Mouse (Mus musculus): Measurements from ENCODE around the gene Slc4a8. TPM values are rescaled to one million over a fixed set of nuclear protein-coding genes. Genes with fewer than 3 reads are reported as not detected.
"Not testable (repeated sequence)": the region's sequence is repeated elsewhere in the genome, so short reads cannot be mapped to it uniquely, and the experiment has no call there.

Slc4a8 gene
- polyA plus RNA-seq, 1 experiment from 2014 or later, result 1.4 TPM

- H3K27ac ChIP-seq (ENCODE audit: low read depth, low read length), result no peak overlapping the region; the same call in 1 of the 2 replicates
- H3K9me3 ChIP-seq (ENCODE audit: control insufficient read depth), result no peaks in the 10 kb centered on the region
- no peak overlapping the region for H3K4me3 ChIP-seq (ENCODE audit: low read depth, low read length)
- H3K4me1 ChIP-seq (replicated peaks; ENCODE audit: control insufficient read depth, insufficient read depth, low read length), result no peaks in the 10 kb centered on the region
- peak; percentile 88 for ATAC-seq
- peak; percentile 84 for TF ChIP-seq CTCF (IDR thresholded peaks at IDR 0.05; ENCODE audit: low read depth)
- H3K27me3 ChIP-seq (replicated peaks; ENCODE audit: control insufficient read depth, insufficient read depth, low read length), result peaks cover 9% of the 10 kb centered on the region; the same call in 1 of the 2 replicates
- H3K36me3 ChIP-seq (ENCODE audit: control insufficient read depth, insufficient read depth), result no peaks in the 10 kb centered on the region
- H3K4me2 ChIP-seq (replicated peaks; ENCODE audit: low read depth), result no peak overlapping the region
- WGBS, result 35% methylated on average over 8 of the region's 8 CpGs
- no peak overlapping the region for H3K9ac ChIP-seq (ENCODE audit: low read depth, low read length)
Measured at GRCm38 (mm10) chr15:100821824-100822223, 60.3 kb downstream of the Slc4a8 start.

- H3K4me1 ChIP-seq (replicated peaks; ENCODE audit: control insufficient read depth, insufficient read depth, low read length); H3K4me2 ChIP-seq (replicated peaks; ENCODE audit: low read depth); H3K27ac ChIP-seq (ENCODE audit: low read depth, low read length); ATAC-seq; H3K36me3 ChIP-seq (ENCODE audit: control insufficient read depth, insufficient read depth); H3K27me3 ChIP-seq (replicated peaks; ENCODE audit: control insufficient read depth, insufficient read depth, low read length); H3K9me3 ChIP-seq (ENCODE audit: control insufficient read depth); H3K9ac ChIP-seq (ENCODE audit: low read depth, low read length); H3K4me3 ChIP-seq (ENCODE audit: low read depth, low read length): not testable (repeated sequence)
- WGBS, result 51% methylated on average over 4 of the region's 4 CpGs
Measured at GRCm38 (mm10) chr15:100822370-100822769, 60.8 kb downstream of the Slc4a8 start.

GRCm38 (mm10) chr15:100825249-100825856, 63.8 kb downstream of the Slc4a8 start:
- ATAC-seq, result peak; percentile 48
- Histone ChIP-seq H3K36me3 (ENCODE audit: control insufficient read depth, insufficient read depth) (no peaks in the 10 kb centered on the region), H3K9ac (ENCODE audit: low read depth, low read length) (no peak overlapping the region), H3K4me2 (replicated peaks; ENCODE audit: low read depth) (peak overlapping the region; percentile 47), H3K4me3 (ENCODE audit: low read depth, low read length) (no peak overlapping the region), H3K27me3 (replicated peaks; ENCODE audit: control insufficient read depth, insufficient read depth, low read length) (peaks cover 9% of the 10 kb centered on the region; the same call in 1 of the 2 replicates), H3K9me3 (ENCODE audit: control insufficient read depth) (no peaks in the 10 kb centered on the region), H3K4me1 (replicated peaks; ENCODE audit: control insufficient read depth, insufficient read depth, low read length) (no peaks in the 10 kb centered on the region), H3K27ac (ENCODE audit: low read depth, low read length) (no peak overlapping the region)
- no peak for TF ChIP-seq CTCF (IDR thresholded peaks at IDR 0.05; ENCODE audit: low read depth)
- 5% methylated on average over 26 of the region's 26 CpGs for WGBS

GRCm38 (mm10) chr15:100826076-100826475, 64.5 kb downstream of the Slc4a8 start:
- H3K4me1 ChIP-seq (replicated peaks; ENCODE audit: control insufficient read depth, insufficient read depth, low read length), result no peaks in the 10 kb centered on the region
- no peaks in the 10 kb centered on the region for H3K36me3 ChIP-seq (ENCODE audit: control insufficient read depth, insufficient read depth)
- no peak overlapping the region for H3K27ac ChIP-seq (ENCODE audit: low read depth, low read length)
- no peak for ATAC-seq
- no peaks in the 10 kb centered on the region for H3K9me3 ChIP-seq (ENCODE audit: control insufficient read depth)
- 83% methylated on average over 8 of the region's 8 CpGs for WGBS
- no peak for TF ChIP-seq CTCF (IDR thresholded peaks at IDR 0.05; ENCODE audit: low read depth)
- H3K27me3 ChIP-seq (replicated peaks; ENCODE audit: control insufficient read depth, insufficient read depth, low read length), result peaks cover 9% of the 10 kb centered on the region; the same call in 1 of the 2 replicates
- no peak overlapping the region for H3K9ac ChIP-seq (ENCODE audit: low read depth, low read length)
- no peak overlapping the region for H3K4me2 ChIP-seq (replicated peaks; ENCODE audit: low read depth)
- no peak overlapping the region for H3K4me3 ChIP-seq (ENCODE audit: low read depth, low read length)

- H3K9ac ChIP-seq (ENCODE audit: low read depth, low read length), result no peak overlapping the region
- no peaks in the 10 kb centered on the region for H3K9me3 ChIP-seq (ENCODE audit: control insufficient read depth)
- H3K36me3 ChIP-seq (ENCODE audit: control insufficient read depth, insufficient read depth), result no peaks in the 10 kb centered on the region
- H3K27ac ChIP-seq (ENCODE audit: low read depth, low read length), result no peak overlapping the region
- WGBS, result 57% methylated on average over 9 of the region's 9 CpGs
- H3K4me3 ChIP-seq (ENCODE audit: low read depth, low read length), result no peak overlapping the region
- no peaks in the 10 kb centered on the region for H3K4me1 ChIP-seq (replicated peaks; ENCODE audit: control insufficient read depth, insufficient read depth, low read length)
- H3K27me3 ChIP-seq (replicated peaks; ENCODE audit: control insufficient read depth, insufficient read depth, low read length), result 0 out of 2 replicates have a peak, but pooled peaks cover 2% of the 10 kb centered on the region
- ATAC-seq, result peak; percentile 28; the same call in 1 of the 2 replicates
- TF ChIP-seq CTCF (IDR thresholded peaks at IDR 0.05; ENCODE audit: low read depth), result no peak
- no peak overlapping the region for H3K4me2 ChIP-seq (replicated peaks; ENCODE audit: low read depth)
Measured at GRCm38 (mm10) chr15:100829775-100830174, 68.2 kb downstream of the Slc4a8 start.

GRCm38 (mm10) chr15:100830682-100831081, 69.1 kb downstream of the Slc4a8 start:
- no peak overlapping the region for H3K9ac ChIP-seq (ENCODE audit: low read depth, low read length)
- peak; percentile 75 for TF ChIP-seq CTCF (IDR thresholded peaks at IDR 0.05; ENCODE audit: low read depth)
- no peaks in the 10 kb centered on the region for H3K4me1 ChIP-seq (replicated peaks; ENCODE audit: control insufficient read depth, insufficient read depth, low read length)
- no peaks in the 10 kb centered on the region for H3K27me3 ChIP-seq (replicated peaks; ENCODE audit: control insufficient read depth, insufficient read depth, low read length)
- no peaks in the 10 kb centered on the region for H3K9me3 ChIP-seq (ENCODE audit: control insufficient read depth)
- H3K4me3 ChIP-seq (ENCODE audit: low read depth, low read length), result no peak overlapping the region
- H3K36me3 ChIP-seq (ENCODE audit: control insufficient read depth, insufficient read depth), result no peaks in the 10 kb centered on the region
- no peak overlapping the region for H3K4me2 ChIP-seq (replicated peaks; ENCODE audit: low read depth)
- H3K27ac ChIP-seq (ENCODE audit: low read depth, low read length), result no peak overlapping the region
- no peak for ATAC-seq
- 66% methylated on average over 6 of the region's 6 CpGs for WGBS
